Mouse (Mus musculus) olfactory bulb, adult 2 months (tissue): ENCODE data around the gene Cldnd1.

Source experiments
- CTCF ChIP-seq: fragments of 200-500 bp; IDR thresholded peaks from 2 replicates; pipeline ENCODE4 v1.5.1; 2012; ENCODE audit warnings: low read depth, mild to moderate bottlenecking, low read length, moderate library complexity; ENCODE audit not compliant: insufficient read depth
- POLR2A ChIP-seq: fragments of 200-500 bp; IDR thresholded peaks from 2 replicates; pipeline ENCODE4 v1.6.1; 2012; ENCODE audit warnings: mild to moderate bottlenecking, low read depth, low read length, moderate library complexity; ENCODE audit not compliant: insufficient read depth

DNA sequence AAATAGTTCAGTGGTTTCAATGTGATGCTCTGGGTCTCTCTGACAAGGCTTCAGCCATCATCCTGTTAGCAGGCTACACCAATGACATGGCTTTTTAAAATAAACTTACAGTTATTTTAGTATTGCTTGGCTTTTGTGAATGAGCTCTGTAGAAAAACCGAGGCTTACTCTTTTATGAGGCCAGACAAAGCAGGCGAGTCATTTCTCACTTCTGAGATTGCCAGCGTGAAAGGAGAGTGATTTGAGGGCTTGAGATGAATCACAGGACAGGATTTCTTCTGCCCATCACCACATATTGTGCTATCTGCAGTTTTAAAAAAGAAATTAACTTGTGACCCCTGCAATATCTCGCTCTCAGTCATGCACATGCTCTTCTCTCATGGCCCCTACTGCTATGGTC lies 12.7 kb upstream of the Cldnd1 start:
- no peak for TF ChIP-seq CTCF
- no peak for TF ChIP-seq POLR2A
